Mouse (Mus musculus): Measurements from ENCODE around the gene Slc35a5. TPM values are rescaled to one million over a fixed set of nuclear protein-coding genes. Genes with fewer than 3 reads are reported as not detected.

The Slc35a5 gene
- polyA plus RNA-seq, 1 experiment from 2014 or later = 15.4 TPM

- H3K27ac ChIP-seq = no peak overlapping the region
- no peak overlapping the region for H3K4me2 ChIP-seq (replicated peaks)
- H3K27me3 ChIP-seq = no peaks in the 10 kb centered on the region
- H3K4me1 ChIP-seq = peaks cover 14% of the 10 kb centered on the region; the same call in 1 of the 2 replicates
- H3K9me3 ChIP-seq = no peaks in the 10 kb centered on the region
- no peak overlapping the region for H3K4me3 ChIP-seq
- no peaks in the 10 kb centered on the region for H3K36me3 ChIP-seq
- peak; percentile 50; the same call in 1 of the 2 replicates for ATAC-seq (ENCODE audit: insufficient number of reproducible peaks, insufficient read depth, low FRiP score, low TSS enrichment)
- no peak overlapping the region for H3K9ac ChIP-seq
- WGBS = 11% methylated on average over 10 of the region's 10 CpGs
These were observed 68.5 kb downstream of the Slc35a5 start for GRCm38 (mm10) chr16:45090005-45090404.

Other genes starting within 250 kb of the Slc35a5 start
- gene Cd200r3, start 215.0 kb downstream of the Slc35a5 start, polyA plus RNA-seq (2016; fragmentation: Nextera tagmentation; extraction: Ambion mirVana) = 0.17 TPM in 1 of 2 replicates, not detected in the other
- 38.7 and 49.6 TPM in 2 replicates for gene Ccdc80, start 65.3 kb downstream of the Slc35a5 start, polyA plus RNA-seq (2016; fragmentation: Nextera tagmentation; extraction: Ambion mirVana)
- 36.0 and 36.5 TPM in 2 replicates for gene Atg3, start 79 bp upstream of the Slc35a5 start, polyA plus RNA-seq (2016; fragmentation: Nextera tagmentation; extraction: Ambion mirVana)
- 0.32 and 0.45 TPM in 2 replicates for gene Btla, start 65.6 kb upstream of the Slc35a5 start, polyA plus RNA-seq (2016; fragmentation: Nextera tagmentation; extraction: Ambion mirVana)